Mouse (Mus musculus): Measurements from ENCODE around the gene Ap1s1. TPM values are rescaled to one million over a fixed set of nuclear protein-coding genes. Genes with fewer than 3 reads are reported as not detected.
A peak's percentile ranks its signal among the peaks of the same experiment; 100 is the strongest.

Ap1s1 gene
- total RNA-seq (2021), result 100 to 1,000 TPM; 187 to 196 TPM
- long read RNA-seq, transcript Ap1s1-201 (5 exons, 1,353 nt), result major isoform, 297 of 320 reads
- long read RNA-seq, partial matches to known transcripts, result 15 of 320 reads
- long read RNA-seq, other reads (novel, unspliced or antisense), result 5 of 320 reads

- peak; percentile 98 to 99 for DNase-seq (ENCODE audit: low spot score in 2 of 2)
These were observed at the start of gene Ap1s1 for GRCm38 (mm10) chr5:137045402-137046323. Ap1s1 (minus strand) TSS chr5:137046135.

GRCm38 (mm10) chr5:137095135-137095534, 49.2 kb upstream of the Ap1s1 start:
- no peak for DNase-seq (ENCODE audit: low spot score in 2 of 2)

- DNase-seq (ENCODE audit: low spot score in 2 of 2), result no peak
These were observed 47.8 kb upstream of the Ap1s1 start for GRCm38 (mm10) chr5:137093720-137094119.

GRCm38 (mm10) chr5:137091560-137091959, 45.6 kb upstream of the Ap1s1 start:
- DNase-seq (ENCODE audit: low spot score in 2 of 2), result no peak

GRCm38 (mm10) chr5:137090870-137091269, 44.9 kb upstream of the Ap1s1 start:
- DNase-seq (ENCODE audit: low spot score in 2 of 2), result no peak

- no peak for DNase-seq (ENCODE audit: low spot score in 2 of 2)
These were observed 41.5 kb upstream of the Ap1s1 start for GRCm38 (mm10) chr5:137087410-137087809.

- no peak for DNase-seq (ENCODE audit: low spot score in 2 of 2)
These were observed 39.8 kb upstream of the Ap1s1 start for GRCm38 (mm10) chr5:137085731-137086130.

GRCm38 (mm10) chr5:137085021-137085420, 39.1 kb upstream of the Ap1s1 start:
- DNase-seq (ENCODE audit: low spot score in 2 of 2), result no peak

GRCm38 (mm10) chr5:137083051-137083450, 37.1 kb upstream of the Ap1s1 start:
- no peak for DNase-seq (ENCODE audit: low spot score in 2 of 2)

- no peak for DNase-seq (ENCODE audit: low spot score in 2 of 2)
These were observed 33.9 kb upstream of the Ap1s1 start for GRCm38 (mm10) chr5:137079849-137080248.

- no peak for DNase-seq (ENCODE audit: low spot score in 2 of 2)
These were observed 32.7 kb upstream of the Ap1s1 start for GRCm38 (mm10) chr5:137078616-137079015.

- no peak for DNase-seq (ENCODE audit: low spot score in 2 of 2)
These were observed 32.1 kb upstream of the Ap1s1 start for GRCm38 (mm10) chr5:137078041-137078440.

GRCm38 (mm10) chr5:137077187-137077586, 31.3 kb upstream of the Ap1s1 start:
- no peak for DNase-seq (ENCODE audit: low spot score in 2 of 2)

- no peak for DNase-seq (ENCODE audit: low spot score in 2 of 2)
These were observed 30.4 kb upstream of the Ap1s1 start for GRCm38 (mm10) chr5:137076191-137076930.

GRCm38 (mm10) chr5:137075726-137076125, 29.8 kb upstream of the Ap1s1 start:
- DNase-seq (ENCODE audit: low spot score in 2 of 2), result no peak

- no peak for DNase-seq (ENCODE audit: low spot score in 2 of 2)
These were observed 28.3 kb upstream of the Ap1s1 start for GRCm38 (mm10) chr5:137074191-137074651.

- no peak for DNase-seq (ENCODE audit: low spot score in 2 of 2)
These were observed 27.2 kb upstream of the Ap1s1 start for GRCm38 (mm10) chr5:137073141-137073540.

GRCm38 (mm10) chr5:137072079-137072960, 26.4 kb upstream of the Ap1s1 start, which contains the start of gene Serpine1:
Serpine1 (minus strand) TSS chr5:137072268.
- DNase-seq (ENCODE audit: low spot score in 2 of 2), result peak; percentile 25 to 39

GRCm38 (mm10) chr5:137070881-137071605, 25.1 kb upstream of the Ap1s1 start:
- no peak for DNase-seq (ENCODE audit: low spot score in 2 of 2)

- no peak for DNase-seq (ENCODE audit: low spot score in 2 of 2)
These were observed 22.8 kb upstream of the Ap1s1 start for GRCm38 (mm10) chr5:137068711-137069110.

Measured in layer of hippocampus, postnatal 10 days (tissue).